Mouse (Mus musculus) limb, embryonic 15.5 days (tissue): Measurements from ENCODE around the gene Pnrc2. TPM values are rescaled to one million over a fixed set of nuclear protein-coding genes. Genes with fewer than 3 reads are reported as not detected.
A peak's percentile ranks its signal among the peaks of the same experiment; 100 is the strongest.

Source experiments
- ATAC-seq: fragments of 200-750 bp; cut with Nextera tagmentation; 2 replicates; pipeline ENCODE4 v1.8.0; 2017; ENCODE audit warnings: low read depth, moderate TSS enrichment; ENCODE audit not compliant: insufficient number of reproducible peaks, low FRiP score, low TSS enrichment
- H3K27ac ChIP-seq: fragments of 300-500 bp; sonication (generic); 2 replicates; pipeline ENCODE4 v1.5.1; 2015; ENCODE audit warnings: moderate library complexity, mild to moderate bottlenecking, inconsistent platforms
- H3K27me3 ChIP-seq: fragments of 300-500 bp; sonication (generic); 2 replicates; pipeline ENCODE4 v1.6.1; 2015; ENCODE audit warnings: inconsistent platforms
- H3K36me3 ChIP-seq: fragments of 300-500 bp; sonication (generic); 2 replicates; pipeline ENCODE4 v1.6.1; 2015; ENCODE audit warnings: inconsistent platforms
- H3K4me1 ChIP-seq: fragments of 300-500 bp; sonication (generic); 2 replicates; pipeline ENCODE4 v1.6.1; 2015; ENCODE audit warnings: inconsistent platforms
- H3K4me2 ChIP-seq: fragments of 300-500 bp; sonication (generic); 2 replicates; pipeline ENCODE4 v1.6.1; 2015; ENCODE audit warnings: mild to moderate bottlenecking, inconsistent platforms
- H3K4me3 ChIP-seq: fragments of 300-500 bp; sonication (generic); 2 replicates; pipeline ENCODE4 v1.5.1; 2015; ENCODE audit warnings: mild to moderate bottlenecking, inconsistent platforms
- H3K9ac ChIP-seq: fragments of 300-500 bp; sonication (generic); 2 replicates; pipeline ENCODE4 v1.6.1; 2015; ENCODE audit warnings: inconsistent platforms
- H3K9me3 ChIP-seq: fragments of 300-500 bp; sonication (generic); 2 replicates; pipeline ENCODE4 v1.6.1; 2016; ENCODE audit warnings: inconsistent platforms
- WGBS: fragments of 180-500 bp; shearing (Covaris S2); methylation state at CpG from one replicate; pipeline ENCODE4 v1.1.7; 2015; 5-methylcytosine and 5-hydroxymethylcytosine counted together
- polyA plus RNA-seq: library from polyadenylated mRNA; unstranded; fragments of >200 nt; fragmentation: Nextera tagmentation; extraction: Ambion mirVana; gene quantifications from 2 replicates; pipeline ENCODE4 v1.2.1, GENCODE M21; 2015

The Pnrc2 gene
- 160 TPM in 2 replicates for polyA plus RNA-seq

GRCm38 (mm10) chr4:135873526-135874202 lies at the start of gene Pnrc2:
Gene Pnrc2 (minus strand): TSS chr4:135873850.
- H3K36me3 ChIP-seq = peaks cover 13% of the 10 kb centered on the region
- H3K27ac ChIP-seq = peak within 1 kb of the TSS; percentile 99
- H3K4me1 ChIP-seq = peaks cover 45% of the 10 kb centered on the region
- no peaks in the 10 kb centered on the region for H3K27me3 ChIP-seq
- ATAC-seq = peak; percentile 94
- H3K9ac ChIP-seq = peak within 1 kb of the TSS; percentile 72
- H3K4me3 ChIP-seq = peak within 1 kb of the TSS; percentile 69
- H3K4me2 ChIP-seq = peak within 1 kb of the TSS; percentile 74
- under 1% methylated on average over 58 of the region's 60 CpGs for WGBS
- H3K9me3 ChIP-seq = no peaks in the 10 kb centered on the region

- H3K36me3 ChIP-seq = peaks cover 17% of the 10 kb centered on the region
- 86% methylated on average over 1 of the region's 1 CpGs for WGBS
- H3K27me3 ChIP-seq = no peaks in the 10 kb centered on the region
- H3K4me1 ChIP-seq = peaks cover 10% of the 10 kb centered on the region
- H3K9me3 ChIP-seq = no peaks in the 10 kb centered on the region
- peak overlapping the region; percentile 90 for H3K4me2 ChIP-seq
- no peak overlapping the region for H3K9ac ChIP-seq
- ATAC-seq = no peak
- no peak overlapping the region for H3K27ac ChIP-seq
- H3K4me3 ChIP-seq = peak overlapping the region; percentile 83; the same call in 1 of the 2 replicates
Measured at GRCm38 (mm10) chr4:135922190-135922589, 48.5 kb upstream of the Pnrc2 start.

GRCm38 (mm10) chr4:135921257-135922120 lies 47.8 kb upstream of the Pnrc2 start:
- Histone ChIP-seq H3K4me2 (peak overlapping the region; percentile 90), H3K9me3 (no peaks in the 10 kb centered on the region), H3K4me3 (peak overlapping the region; percentile 83), H3K27ac (peak overlapping the region; percentile 82), H3K9ac (peak overlapping the region; percentile 69), H3K27me3 (no peaks in the 10 kb centered on the region), H3K36me3 (peaks cover 17% of the 10 kb centered on the region), H3K4me1 (peaks cover 10% of the 10 kb centered on the region)
- ATAC-seq = no peak
- WGBS = 3% methylated on average over 26 of the region's 26 CpGs

- peak within 1 kb of the TSS; percentile 83 for H3K4me3 ChIP-seq
- peak within 1 kb of the TSS; percentile 82 for H3K27ac ChIP-seq
- H3K9ac ChIP-seq = peak within 1 kb of the TSS; percentile 69
- no peaks in the 10 kb centered on the region for H3K27me3 ChIP-seq
- H3K4me1 ChIP-seq = peaks cover 10% of the 10 kb centered on the region
- 2% methylated on average over 60 of the region's 60 CpGs for whole genome bisulfite sequencing
- no peaks in the 10 kb centered on the region for H3K9me3 ChIP-seq
- ATAC-seq = peak; percentile 93
- peaks cover 12% of the 10 kb centered on the region for H3K36me3 ChIP-seq
- peak within 1 kb of the TSS; percentile 90 for H3K4me2 ChIP-seq
Measured at GRCm38 (mm10) chr4:135920304-135921241, 46.9 kb upstream of the Pnrc2 start, which contains the start of gene Fuca1. Gene Fuca1 (plus strand): TSS chr4:135920735.

- Histone ChIP-seq H3K9me3 (no peaks in the 10 kb centered on the region), H3K27ac (no peak overlapping the region), H3K9ac (no peak overlapping the region), H3K36me3 (peaks cover 4% of the 10 kb centered on the region; the same call in 1 of the 2 replicates), H3K4me2 (no peak overlapping the region), H3K4me1 (peaks cover 10% of the 10 kb centered on the region), H3K27me3 (no peaks in the 10 kb centered on the region), H3K4me3 (no peak overlapping the region)
- no peak for ATAC-seq
- WGBS = 90% methylated on average over 3 of the region's 3 CpGs
Measured at GRCm38 (mm10) chr4:135919280-135919639, 45.6 kb upstream of the Pnrc2 start.

- Histone ChIP-seq H3K27me3 (no peaks in the 10 kb centered on the region), H3K4me3 (no peak overlapping the region), H3K9ac (no peak overlapping the region), H3K4me2 (no peak overlapping the region), H3K27ac (no peak overlapping the region), H3K4me1 (peaks cover 10% of the 10 kb centered on the region), H3K9me3 (no peaks in the 10 kb centered on the region), H3K36me3 (peaks cover 4% of the 10 kb centered on the region; the same call in 1 of the 2 replicates)
- WGBS = 86% methylated on average over 13 of the region's 13 CpGs
- ATAC-seq = no peak
Measured at GRCm38 (mm10) chr4:135918635-135919279, 45.1 kb upstream of the Pnrc2 start.

GRCm38 (mm10) chr4:135913433-135913832 lies 39.8 kb upstream of the Pnrc2 start:
- Histone ChIP-seq H3K4me2 (no peak overlapping the region), H3K4me3 (no peak overlapping the region), H3K9ac (no peak overlapping the region), H3K36me3 (no peaks in the 10 kb centered on the region), H3K9me3 (no peaks in the 10 kb centered on the region), H3K4me1 (peaks cover 4% of the 10 kb centered on the region; the same call in 1 of the 2 replicates), H3K27me3 (no peaks in the 10 kb centered on the region), H3K27ac (no peak overlapping the region)
- no peak for ATAC-seq
- 77% methylated on average over 4 of the region's 4 CpGs for WGBS

- Histone ChIP-seq H3K4me1 (peaks cover 4% of the 10 kb centered on the region; the same call in 1 of the 2 replicates), H3K9ac (no peak overlapping the region), H3K4me2 (no peak overlapping the region), H3K4me3 (no peak overlapping the region), H3K9me3 (no peaks in the 10 kb centered on the region), H3K27me3 (no peaks in the 10 kb centered on the region), H3K36me3 (no peaks in the 10 kb centered on the region), H3K27ac (peak overlapping the region; percentile 51; the same call in 1 of the 2 replicates)
- ATAC-seq = 0 out of 2 replicates have a peak, but pooled peaks have one; percentile 24
- WGBS = 16% methylated on average over 3 of the region's 3 CpGs
Measured at GRCm38 (mm10) chr4:135912835-135913234, 39.2 kb upstream of the Pnrc2 start.

GRCm38 (mm10) chr4:135912164-135912563 lies 38.5 kb upstream of the Pnrc2 start:
- H3K27me3 ChIP-seq = no peaks in the 10 kb centered on the region
- no peaks in the 10 kb centered on the region for H3K36me3 ChIP-seq
- no peak overlapping the region for H3K4me3 ChIP-seq
- H3K4me1 ChIP-seq = peaks cover 4% of the 10 kb centered on the region; the same call in 1 of the 2 replicates
- no peak overlapping the region for H3K27ac ChIP-seq
- 0 out of 2 replicates have a peak, but pooled peaks have one; percentile 35 for ATAC-seq
- no peak overlapping the region for H3K9ac ChIP-seq
- no peaks in the 10 kb centered on the region for H3K9me3 ChIP-seq
- H3K4me2 ChIP-seq = no peak overlapping the region
- 33% methylated on average over 3 of the region's 3 CpGs for WGBS

- no peaks in the 10 kb centered on the region for H3K9me3 ChIP-seq
- H3K27me3 ChIP-seq = no peaks in the 10 kb centered on the region
- no peak overlapping the region for H3K9ac ChIP-seq
- peaks cover 4% of the 10 kb centered on the region; the same call in 1 of the 2 replicates for H3K4me1 ChIP-seq
- no peak overlapping the region for H3K4me2 ChIP-seq
- no peak overlapping the region for H3K4me3 ChIP-seq
- WGBS = 66% methylated on average over 7 of the region's 7 CpGs
- no peak for ATAC-seq
- H3K27ac ChIP-seq = no peak overlapping the region
- no peaks in the 10 kb centered on the region for H3K36me3 ChIP-seq
Measured at GRCm38 (mm10) chr4:135911531-135911930, 37.9 kb upstream of the Pnrc2 start.
